In genomic region chr10:60357901-60358300, GRCm38 (mm10) we compare ENCODE assay signal across 28 mouse cellular contexts. TPM values are rescaled to one million over a fixed set of nuclear protein-coding genes. Genes with fewer than 3 reads are reported as not detected.
"Had no signal": no experiment of that assay in that cellular context is flagged by ENCODE, and none has a peak within 500 bp of the region (broad histone marks: within the 10 kb centered on the region; RNA-seq: fewer than 3 reads in every experiment).

No protein-coding gene starts in this region.

- DNase-seq: heart, adult 2 months; heart, postnatal 4 days; kidney, adult 18-20 months; kidney, adult 8-10 months; kidney, postnatal 10 days; kidney, postnatal 25 days; kidney, postnatal 4 days; layer of hippocampus, adult 9-11 months; layer of hippocampus, postnatal 36 days; left cerebral cortex, postnatal 4 days had no signal

- H3K27ac ChIP-seq: heart, adult 2 months; heart, embryonic 13.5 days; heart, embryonic 15.5 days; hindbrain, embryonic 13.5 days; intestine, embryonic 15.5 days; limb, embryonic 13.5 days; limb, embryonic 15.5 days; liver, embryonic 12.5 days; liver, embryonic 14.5 days had no signal

- H3K27me3 ChIP-seq: heart, embryonic 13.5 days; heart, embryonic 15.5 days; hindbrain, embryonic 13.5 days; intestine, embryonic 15.5 days; limb, embryonic 13.5 days; limb, embryonic 15.5 days; liver, embryonic 12.5 days had no signal

- ATAC-seq: hindbrain, embryonic 16.5 days; inflammation-experienced regulatory T-cells, adult 6 months; intestine, embryonic 15.5 days; intestine, postnatal 0 days; liver, embryonic 12.5 days had no signal

- H3K4me3 ChIP-seq: heart, adult 2 months; heart, embryonic 13.5 days; heart, embryonic 15.5 days; hindbrain, embryonic 13.5 days; intestine, embryonic 15.5 days; limb, embryonic 13.5 days; limb, embryonic 15.5 days; liver, embryonic 12.5 days had no signal

- H3K9ac ChIP-seq: heart, embryonic 13.5 days; heart, embryonic 15.5 days; hindbrain, embryonic 13.5 days; intestine, embryonic 15.5 days; limb, embryonic 13.5 days; limb, embryonic 15.5 days; liver, embryonic 12.5 days; liver, embryonic 14.5 days had no signal

- H3K9me3 ChIP-seq: heart, embryonic 13.5 days; heart, embryonic 15.5 days; hindbrain, embryonic 13.5 days; intestine, embryonic 15.5 days; limb, embryonic 13.5 days; limb, embryonic 15.5 days; liver, embryonic 12.5 days had no signal

- H3K4me2 ChIP-seq: heart, embryonic 11.5 days; heart, embryonic 13.5 days; heart, embryonic 15.5 days; hindbrain, embryonic 13.5 days; intestine, embryonic 15.5 days; limb, embryonic 13.5 days; limb, embryonic 15.5 days; liver, embryonic 12.5 days had no signal

- H3K36me3 ChIP-seq: heart, embryonic 13.5 days; heart, embryonic 15.5 days; hindbrain, embryonic 13.5 days; intestine, embryonic 15.5 days; limb, embryonic 13.5 days; limb, embryonic 15.5 days had no signal

RNA-seq across cellular contexts. Expression of gene Gm17455, which starts 41.6 kb away (rescaled TPM):
- total RNA-seq: gastrocnemius, adult 8-10 months; granulocyte monocyte progenitor cell, adult 5-6 weeks; heart, adult 2 months; heart, postnatal 25 days; heart, postnatal 4 days; layer of hippocampus, adult 18-20 months; layer of hippocampus, postnatal 36 days; left cerebral cortex, adult 18-20 months; liver, adult 2 months had no signal
- polyA plus RNA-seq: liver, adult 2 months; liver, embryonic 12.5 days; liver, embryonic 14.5 days had no signal
